Mouse (Mus musculus) natural killer cell, adult 2 months (primary cell): Measurements from ENCODE around the gene Aes.

ENCODE experiments used
- DNase-seq, 2 experiments: peaks; one replicate each; pipeline ENCODE4 v3.0.0; 2022; ENCODE audit warnings: low spot score in 2 of 2

Gene Aes

DNA sequence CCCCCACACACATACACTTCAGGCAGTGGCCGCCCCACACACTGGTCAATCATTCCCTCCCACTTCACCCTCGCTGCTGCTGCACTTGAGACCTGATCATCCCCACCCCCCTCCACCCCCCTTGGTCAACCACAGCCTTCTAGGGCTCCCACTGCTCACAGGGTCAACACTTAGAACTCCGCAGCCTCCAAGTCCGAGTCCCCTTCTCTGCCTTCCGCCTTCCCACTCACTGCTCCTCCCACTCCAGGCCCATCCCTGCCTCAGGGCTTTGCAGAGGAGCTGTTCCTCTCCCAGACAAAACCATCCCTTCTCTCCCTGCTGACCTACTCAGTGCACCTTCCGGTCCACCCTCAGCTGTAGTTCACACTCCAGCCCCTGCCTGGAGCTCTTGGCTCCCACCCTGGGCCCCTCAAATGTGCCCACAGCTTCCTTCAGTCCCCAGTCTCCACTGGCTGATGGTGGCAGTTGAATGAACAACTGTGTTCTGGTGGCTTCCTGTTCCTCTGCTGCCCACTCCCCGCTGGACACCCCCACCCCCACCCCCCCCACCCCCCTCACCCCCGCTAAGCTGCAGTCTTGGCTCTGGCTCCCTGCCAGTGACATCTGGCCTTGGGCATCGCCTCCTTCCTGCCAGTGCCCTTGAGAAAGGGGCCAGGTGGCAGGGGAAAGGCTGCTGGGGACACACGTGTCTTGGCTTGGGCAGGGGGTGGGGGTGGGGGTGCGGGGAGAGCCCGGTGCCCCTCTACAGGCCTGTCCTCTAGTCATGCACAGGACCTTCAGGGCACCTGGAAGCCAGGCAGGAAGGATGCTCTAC, 38.1 kb downstream of the Aes start:
- DNase-seq: no peak

GRCm38 (mm10) chr10:81598342-81598741, 39.1 kb downstream of the Aes start:
- DNase-seq: no peak

DNA sequence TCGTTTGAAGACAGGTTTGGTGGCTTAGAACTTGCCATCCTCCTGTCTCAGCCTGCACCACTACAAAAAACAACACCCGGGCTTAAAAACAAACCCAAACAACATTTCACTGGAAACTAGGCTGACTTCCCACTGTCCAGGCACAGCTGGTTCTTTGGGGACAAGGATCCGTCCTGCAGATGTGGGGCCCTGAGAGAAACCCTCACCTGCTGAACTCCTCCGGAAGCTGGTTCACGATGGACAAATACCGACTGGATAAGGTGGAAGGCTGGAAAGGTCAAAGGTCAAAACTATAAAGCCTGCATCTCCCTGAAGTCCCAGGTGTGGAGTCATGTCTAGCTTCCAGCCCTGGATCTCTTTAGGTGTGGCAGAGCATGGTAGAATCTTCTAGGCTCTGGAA, 39.6 kb downstream of the Aes start:
- DNase-seq: no peak

- DNase-seq: no peak
These were observed 40.3 kb downstream of the Aes start for GRCm38 (mm10) chr10:81599630-81600029.

GRCm38 (mm10) chr10:81600096-81600495, 40.8 kb downstream of the Aes start:
- no peak for DNase-seq

- peak; percentile 75 to 88 for DNase-seq
These were observed 41.5 kb downstream of the Aes start, which contains the start of gene Tle6 for GRCm38 (mm10) chr10:81600738-81601203. Gene Tle6, minus strand, starts transcription at chr10:81601073.

DNA sequence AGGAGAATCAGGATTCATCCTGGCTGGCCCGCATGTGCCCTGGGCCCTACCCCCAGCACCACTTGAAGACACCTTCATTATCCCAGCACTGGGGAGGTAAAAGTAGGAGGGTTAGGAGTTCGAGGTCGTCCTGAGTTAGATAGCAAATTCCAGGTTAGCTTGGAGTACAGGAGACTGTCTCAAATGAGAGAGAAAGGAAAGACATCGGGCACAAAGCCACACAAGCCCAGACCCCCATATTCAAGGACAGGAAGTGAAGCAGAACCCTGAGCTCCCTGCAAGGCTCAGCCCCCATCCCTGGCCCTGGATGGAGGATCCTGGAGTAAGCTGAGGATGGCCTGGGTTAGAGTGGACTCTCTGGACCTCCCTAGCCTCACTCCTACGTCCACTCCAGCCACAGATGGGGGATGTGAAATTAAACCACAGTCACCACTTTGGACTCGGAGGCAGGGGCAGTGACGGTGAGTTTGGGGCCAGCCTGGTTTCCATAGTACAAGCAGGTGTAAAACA, 42.2 kb downstream of the Aes start:
- no peak for DNase-seq

GRCm38 (mm10) chr10:81602741-81603151, 43.5 kb downstream of the Aes start:
- peak; percentile 51 to 53 for DNase-seq

DNA sequence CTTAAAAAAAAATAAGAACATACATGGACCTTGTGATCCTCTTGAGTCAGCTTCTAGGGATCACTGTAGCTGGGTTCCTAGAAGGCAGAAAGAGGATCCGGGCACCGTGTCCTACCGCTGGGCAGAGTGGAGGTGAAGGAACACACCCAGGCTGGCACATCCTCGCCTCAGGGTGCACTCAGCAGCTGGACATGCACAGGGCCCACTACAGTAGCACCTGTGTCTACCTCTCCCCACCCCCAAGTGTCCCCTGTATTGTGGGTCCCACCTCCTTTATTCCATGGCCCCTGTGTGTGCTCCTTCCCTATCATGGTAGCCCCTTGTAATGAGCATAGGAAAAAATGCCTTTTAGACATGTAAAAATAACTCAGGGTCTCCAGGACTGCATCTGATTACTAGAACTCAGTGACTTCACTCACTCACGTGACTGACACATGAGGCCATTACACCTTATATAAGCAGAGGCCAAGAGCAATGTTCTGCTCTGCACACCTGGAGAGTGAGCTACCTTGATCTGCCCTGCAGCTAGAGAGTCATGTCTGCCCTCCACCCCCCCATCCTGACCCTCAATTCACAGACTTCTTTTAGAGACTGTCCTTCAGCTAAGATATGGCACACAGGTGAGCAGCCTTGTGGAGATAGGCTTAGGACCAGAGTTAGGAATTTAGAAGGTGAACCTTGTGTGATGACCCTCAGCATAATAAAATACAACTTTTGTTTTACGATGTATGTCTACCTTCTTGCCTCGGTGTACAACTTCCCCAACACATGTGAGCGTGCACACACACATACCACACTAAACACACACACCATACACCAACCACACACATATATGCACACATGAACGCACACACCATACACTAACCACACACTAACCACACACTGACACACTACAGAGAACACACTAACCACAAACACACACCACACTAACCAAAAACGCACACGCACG, 45.0 kb downstream of the Aes start:
- peak in 1 of 2 experiments; percentile 13 for DNase-seq

- DNase-seq: peak; percentile 77 to 84
These were observed 45.8 kb downstream of the Aes start for GRCm38 (mm10) chr10:81604968-81605665.

- DNase-seq: no peak
These were observed 46.3 kb downstream of the Aes start for GRCm38 (mm10) chr10:81605666-81605973.

GRCm38 (mm10) chr10:81605974-81606751, 46.9 kb downstream of the Aes start, which contains the start of gene BC025920:
Gene BC025920, plus strand, starts transcription at chr10:81606270.
- peak; percentile 91 for DNase-seq

GRCm38 (mm10) chr10:81608308-81608707, 49.0 kb downstream of the Aes start:
- DNase-seq: no peak

DNA sequence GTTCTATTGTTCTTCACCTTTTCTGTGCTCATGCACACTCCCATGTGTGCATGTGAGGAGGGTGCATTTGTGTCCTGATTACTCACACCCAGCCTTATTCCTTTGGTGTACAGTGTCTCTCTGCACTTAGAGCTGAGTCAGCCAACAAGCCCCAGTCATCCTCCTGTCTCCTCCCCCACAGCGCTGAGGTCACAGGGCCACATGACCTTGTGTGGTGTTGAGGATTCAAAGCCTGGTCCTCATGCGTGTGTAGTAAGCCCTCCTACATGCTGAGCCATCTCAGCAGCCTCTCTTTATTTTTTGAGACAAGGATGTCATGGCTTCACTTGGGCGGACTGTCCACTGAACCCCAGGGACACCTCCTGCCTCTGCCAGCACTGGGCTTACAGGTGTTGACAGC, 53.5 kb downstream of the Aes start:
- DNase-seq: no peak

GRCm38 (mm10) chr10:81615486-81615885, 56.2 kb downstream of the Aes start:
- no peak for DNase-seq
